Mouse (Mus musculus) heart, embryonic 15.5 days (tissue): ENCODE results near the gene Ttc9b. TPM values are rescaled to one million over a fixed set of nuclear protein-coding genes. Genes with fewer than 3 reads are reported as not detected.

Experiments
- ATAC-seq: fragments of 200-750 bp; cut with Nextera tagmentation; replicated peaks from 2 replicates; pipeline ENCODE4 v1.8.0; 2017; ENCODE audit warnings: low read depth, moderate TSS enrichment; ENCODE audit not compliant: insufficient number of reproducible peaks, insufficient read depth, low FRiP score
- H3K27ac ChIP-seq: fragments of 300-500 bp; sonication (generic); 2 replicates; pipeline ENCODE4 v1.5.1; 2015; ENCODE audit warnings: mild to moderate bottlenecking, inconsistent platforms
- H3K27me3 ChIP-seq: fragments of 300-500 bp; sonication (generic); 2 replicates; pipeline ENCODE4 v1.6.1; 2015; ENCODE audit warnings: inconsistent platforms
- H3K36me3 ChIP-seq: fragments of 300-500 bp; sonication (generic); 2 replicates; pipeline ENCODE4 v1.6.1; 2015; ENCODE audit warnings: mild to moderate bottlenecking, inconsistent platforms
- H3K4me1 ChIP-seq: fragments of 300-500 bp; sonication (generic); replicated peaks from 2 replicates; pipeline ENCODE4 v1.6.1; 2015; ENCODE audit warnings: inconsistent platforms
- H3K4me2 ChIP-seq: fragments of 300-500 bp; sonication (generic); 2 replicates; pipeline ENCODE4 v1.6.1; 2015; ENCODE audit warnings: inconsistent platforms, mild to moderate bottlenecking, moderate library complexity
- H3K4me3 ChIP-seq: fragments of 300-500 bp; sonication (generic); 2 replicates; pipeline ENCODE4 v1.5.1; 2015; ENCODE audit warnings: mild to moderate bottlenecking, inconsistent platforms
- H3K9ac ChIP-seq: fragments of 300-500 bp; sonication (generic); 2 replicates; pipeline ENCODE4 v1.6.1; 2015; ENCODE audit warnings: mild to moderate bottlenecking, inconsistent platforms
- H3K9me3 ChIP-seq: fragments of 300-500 bp; sonication (generic); replicated peaks from 2 replicates; pipeline ENCODE4 v1.6.1; 2016; ENCODE audit warnings: inconsistent platforms
- WGBS: fragments of 180-500 bp; shearing (Covaris S2); methylation state at CpG from one replicate; pipeline ENCODE4 v1.1.7; 2015; ENCODE audit warnings: mixed read lengths; 5-methylcytosine and 5-hydroxymethylcytosine counted together
- polyA plus RNA-seq: library from polyadenylated mRNA; unstranded; fragments of >200 nt; fragmentation: Nextera tagmentation; extraction: Ambion mirVana; gene quantifications from 2 replicates; pipeline ENCODE4 v1.2.1, GENCODE M21; 2015

Gene Ttc9b
- 0.58 TPM in 1 of 2 replicates, not detected in the other for polyA plus RNA-seq

- H3K36me3 ChIP-seq, result no peaks in the 10 kb centered on the region
- no peak within 1 kb of the TSS for H3K27ac ChIP-seq
- H3K27me3 ChIP-seq, result peaks cover 86% of the 10 kb centered on the region
- 5% methylated on average over 53 of the region's 62 CpGs for WGBS
- H3K4me3 ChIP-seq, result peak within 1 kb of the TSS; percentile 35
- H3K9ac ChIP-seq, result no peak within 1 kb of the TSS
- peak within 1 kb of the TSS; percentile 52 for H3K4me2 ChIP-seq
- peaks cover 5% of the 10 kb centered on the region for H3K4me1 ChIP-seq
- no peak for ATAC-seq
- H3K9me3 ChIP-seq, result no peaks in the 10 kb centered on the region
These were observed at the start of gene Ttc9b for GRCm38 (mm10) chr7:27653681-27654437. Ttc9b (plus strand) TSS chr7:27653915.

- Histone ChIP-seq H3K27ac (peak overlapping the region; percentile 80), H3K9me3 (no peaks in the 10 kb centered on the region), H3K36me3 (peaks cover 4% of the 10 kb centered on the region; the same call in 1 of the 2 replicates), H3K4me1 (peaks cover 94% of the 10 kb centered on the region), H3K4me3 (no peak overlapping the region), H3K9ac (no peak overlapping the region), H3K4me2 (0 out of 2 replicates have a peak overlapping the region, but pooled peaks have one; percentile 21), H3K27me3 (no peaks in the 10 kb centered on the region)
- WGBS, result 40% methylated on average over 5 of the region's 5 CpGs
- ATAC-seq, result no peak
These were observed 48.9 kb upstream of the Ttc9b start for GRCm38 (mm10) chr7:27604661-27605348.

GRCm38 (mm10) chr7:27605499-27606285 lies 48.0 kb upstream of the Ttc9b start:
- peak overlapping the region; percentile 21; the same call in 1 of the 2 replicates for H3K4me2 ChIP-seq
- H3K4me1 ChIP-seq, result peaks cover 90% of the 10 kb centered on the region
- ATAC-seq, result peak; percentile 74

GRCm38 (mm10) chr7:27606481-27607254 lies 47.0 kb upstream of the Ttc9b start:
- H3K4me1 ChIP-seq, result peaks cover 81% of the 10 kb centered on the region
- no peak for ATAC-seq
- H3K9ac ChIP-seq, result no peak overlapping the region

More at GRCm38 (mm10) chr7:27605499-27606285, 48.0 kb upstream of the Ttc9b start:
- H3K27me3 ChIP-seq, result no peaks in the 10 kb centered on the region
- H3K4me3 ChIP-seq, result no peak overlapping the region
- H3K9ac ChIP-seq, result no peak overlapping the region
- 35% methylated on average over 9 of the region's 9 CpGs for WGBS
- no peaks in the 10 kb centered on the region for H3K9me3 ChIP-seq
- peak overlapping the region; percentile 80 for H3K27ac ChIP-seq
- H3K36me3 ChIP-seq, result peaks cover 4% of the 10 kb centered on the region; the same call in 1 of the 2 replicates

GRCm38 (mm10) chr7:27607580-27607979 lies 46.1 kb upstream of the Ttc9b start:
- H3K36me3 ChIP-seq, result peaks cover 4% of the 10 kb centered on the region; the same call in 1 of the 2 replicates
- H3K27me3 ChIP-seq, result no peaks in the 10 kb centered on the region
- H3K4me1 ChIP-seq, result peaks cover 72% of the 10 kb centered on the region
- H3K27ac ChIP-seq, result peak overlapping the region; percentile 80
- H3K9me3 ChIP-seq, result no peaks in the 10 kb centered on the region
- peak overlapping the region; percentile 16; the same call in 1 of the 2 replicates for H3K4me2 ChIP-seq
- no peak overlapping the region for H3K4me3 ChIP-seq
- H3K9ac ChIP-seq, result no peak overlapping the region
- peak; percentile 65 for ATAC-seq
- 29% methylated on average over 5 of the region's 5 CpGs for WGBS

More at GRCm38 (mm10) chr7:27606481-27607254, 47.0 kb upstream of the Ttc9b start:
- Histone ChIP-seq H3K4me2 (peak overlapping the region; percentile 19), H3K4me3 (no peak overlapping the region), H3K27me3 (no peaks in the 10 kb centered on the region), H3K9me3 (no peaks in the 10 kb centered on the region), H3K27ac (peak overlapping the region; percentile 80), H3K36me3 (peaks cover 4% of the 10 kb centered on the region; the same call in 1 of the 2 replicates)
- 49% methylated on average over 10 of the region's 10 CpGs for WGBS

- no peak for ATAC-seq
- Histone ChIP-seq H3K9ac (no peak overlapping the region), H3K27ac (peak overlapping the region; percentile 80), H3K27me3 (no peaks in the 10 kb centered on the region), H3K4me2 (peak overlapping the region; percentile 16; the same call in 1 of the 2 replicates), H3K4me1 (peaks cover 73% of the 10 kb centered on the region), H3K36me3 (peaks cover 4% of the 10 kb centered on the region; the same call in 1 of the 2 replicates), H3K4me3 (no peak overlapping the region), H3K9me3 (no peaks in the 10 kb centered on the region)
- WGBS, result 90% methylated on average over 2 of the region's 3 CpGs
These were observed 45.6 kb upstream of the Ttc9b start for GRCm38 (mm10) chr7:27608130-27608529.

- H3K9me3 ChIP-seq, result no peaks in the 10 kb centered on the region
- ATAC-seq, result 0 out of 2 replicates have a peak, but pooled peaks have one; percentile 7
- H3K4me1 ChIP-seq, result peaks cover 71% of the 10 kb centered on the region
- no peak overlapping the region for H3K4me2 ChIP-seq
- no peak overlapping the region for H3K4me3 ChIP-seq
- peaks cover 4% of the 10 kb centered on the region; the same call in 1 of the 2 replicates for H3K36me3 ChIP-seq
- H3K27ac ChIP-seq, result peak overlapping the region; percentile 58
- 37% methylated on average over 4 of the region's 4 CpGs for WGBS
- no peak overlapping the region for H3K9ac ChIP-seq
- H3K27me3 ChIP-seq, result no peaks in the 10 kb centered on the region
These were observed 44.4 kb upstream of the Ttc9b start for GRCm38 (mm10) chr7:27609285-27609684.

- no peak for ATAC-seq
- Histone ChIP-seq H3K9me3 (no peaks in the 10 kb centered on the region), H3K27me3 (no peaks in the 10 kb centered on the region), H3K9ac (no peak overlapping the region), H3K4me1 (peaks cover 67% of the 10 kb centered on the region), H3K4me3 (no peak overlapping the region), H3K36me3 (peaks cover 4% of the 10 kb centered on the region; the same call in 1 of the 2 replicates), H3K4me2 (no peak overlapping the region), H3K27ac (peak overlapping the region; percentile 58)
- WGBS, result 44% methylated on average over 2 of the region's 2 CpGs
These were observed 44.0 kb upstream of the Ttc9b start for GRCm38 (mm10) chr7:27609688-27610087.

GRCm38 (mm10) chr7:27610370-27610769 lies 43.3 kb upstream of the Ttc9b start:
- no peak for ATAC-seq
- no peak overlapping the region for H3K4me2 ChIP-seq
- H3K4me1 ChIP-seq, result peaks cover 60% of the 10 kb centered on the region
- peaks cover 4% of the 10 kb centered on the region; the same call in 1 of the 2 replicates for H3K36me3 ChIP-seq
- H3K27me3 ChIP-seq, result no peaks in the 10 kb centered on the region
- H3K9ac ChIP-seq, result no peak overlapping the region
- H3K27ac ChIP-seq, result no peak overlapping the region
- H3K4me3 ChIP-seq, result no peak overlapping the region
- WGBS, result 93% methylated on average over 3 of the region's 3 CpGs
- H3K9me3 ChIP-seq, result no peaks in the 10 kb centered on the region

- Histone ChIP-seq H3K9ac (no peak overlapping the region), H3K4me1 (peaks cover 55% of the 10 kb centered on the region), H3K4me2 (no peak overlapping the region), H3K27ac (no peak overlapping the region), H3K36me3 (peaks cover 4% of the 10 kb centered on the region; the same call in 1 of the 2 replicates), H3K4me3 (no peak overlapping the region), H3K27me3 (no peaks in the 10 kb centered on the region), H3K9me3 (no peaks in the 10 kb centered on the region)
- no peak for ATAC-seq
- WGBS, result 95% methylated on average over 5 of the region's 5 CpGs
These were observed 42.8 kb upstream of the Ttc9b start for GRCm38 (mm10) chr7:27610871-27611270.
